ENCODE assay signal across 14 mouse cellular contexts in genomic region chr3:53112048-53112447, GRCm38 (mm10).
DNase-seq lines count a peak whose midpoint lies in the region; ATAC-seq and TF ChIP-seq lines count a peak whose summit lies in the region.
"Had no signal": no experiment of that assay in that cellular context is flagged by ENCODE, and none has a peak within 500 bp of the region (broad histone marks: within the 10 kb centered on the region; RNA-seq: fewer than 3 reads in every experiment).

No protein-coding gene starts in this region.

- ATAC-seq in forebrain, postnatal 0 days = no peak
- no peak for ATAC-seq in forebrain, embryonic 13.5 days
- no peak for ATAC-seq in liver, embryonic 14.5 days (ENCODE audit: insufficient read depth)

- H3K27me3 ChIP-seq in forebrain, postnatal 0 days (ENCODE audit: insufficient read depth, low read length) = no peaks in the 10 kb centered on the region
- no peaks in the 10 kb centered on the region for H3K27me3 ChIP-seq in forebrain, embryonic 13.5 days
- no peaks in the 10 kb centered on the region for H3K27me3 ChIP-seq in liver, embryonic 14.5 days (ENCODE audit: control insufficient read depth, insufficient read depth, low read length)
- H3K27me3 ChIP-seq: embryonic facial prominence, embryonic 13.5 days had no signal

- no peaks in the 10 kb centered on the region for H3K36me3 ChIP-seq in forebrain, postnatal 0 days (ENCODE audit: insufficient read depth)
- H3K36me3 ChIP-seq in forebrain, embryonic 13.5 days (ENCODE audit: poor library complexity, severe bottlenecking) = no peaks in the 10 kb centered on the region
- H3K36me3 ChIP-seq in liver, embryonic 14.5 days (replicated peaks; ENCODE audit: control insufficient read depth, insufficient read depth, low read depth) = no peaks in the 10 kb centered on the region
- H3K36me3 ChIP-seq: embryonic facial prominence, embryonic 13.5 days had no signal

- no peak for TF ChIP-seq EP300 in liver, embryonic 14.5 days (IDR thresholded peaks at IDR 0.05; ENCODE audit: low read depth)

- no peak overlapping the region for H3K27ac ChIP-seq in forebrain, postnatal 0 days (ENCODE audit: low read depth, low read length)
- no peak overlapping the region for H3K27ac ChIP-seq in forebrain, embryonic 13.5 days
- H3K27ac ChIP-seq in liver, embryonic 14.5 days = no peak overlapping the region
- H3K27ac ChIP-seq: embryonic facial prominence, embryonic 13.5 days had no signal

- no peak for DNase-seq in forebrain, postnatal 0 days
- no peak for DNase-seq in liver, embryonic 14.5 days (ENCODE audit: low read depth in 3 of 3, low spot score in 3 of 3)
- DNase-seq in liver (no peak), NIH3T3 (ENCODE audit: low read depth) (peak; percentile 24)
- peak; percentile 2 to 3 for DNase-seq in B cell, adult 2 months
- DNase-seq in ovary, postnatal 36 days (ENCODE audit: low spot score) = no peak
- DNase-seq in right cerebral cortex, postnatal 10 days (ENCODE audit: low spot score in 2 of 2) = no peak
- DNase-seq: adrenal gland, adult 8-10 months; cerebellum, postnatal 25 days; layer of hippocampus, adult 9-11 months; left cerebral cortex, postnatal 4 days; lung, adult 18-20 months had no signal

- no peak overlapping the region for H3K4me2 ChIP-seq in forebrain, postnatal 0 days (ENCODE audit: low read depth)
- H3K4me2 ChIP-seq in forebrain, embryonic 13.5 days = no peak overlapping the region
- H3K4me2 ChIP-seq in liver, embryonic 14.5 days (ENCODE audit: low read depth) = no peak overlapping the region
- H3K4me2 ChIP-seq: embryonic facial prominence, embryonic 13.5 days had no signal

- no peak overlapping the region for H3K9ac ChIP-seq in forebrain, postnatal 0 days
- H3K9ac ChIP-seq in forebrain, embryonic 13.5 days = no peak overlapping the region
- no peak overlapping the region for H3K9ac ChIP-seq in liver, embryonic 14.5 days (replicated peaks)
- H3K9ac ChIP-seq: embryonic facial prominence, embryonic 13.5 days had no signal

- no peaks in the 10 kb centered on the region for H3K9me3 ChIP-seq in forebrain, postnatal 0 days (ENCODE audit: low read length)
- no peaks in the 10 kb centered on the region; the same call in 1 of the 2 replicates for H3K9me3 ChIP-seq in forebrain, embryonic 13.5 days (replicated peaks)
- H3K9me3 ChIP-seq in liver, embryonic 14.5 days (ENCODE audit: control insufficient read depth, low read length) = no peaks in the 10 kb centered on the region

- H3K4me3 ChIP-seq in forebrain, postnatal 0 days (ENCODE audit: low read depth, low read length) = no peak overlapping the region
- H3K4me3 ChIP-seq in forebrain, embryonic 13.5 days = no peak overlapping the region
- no peak overlapping the region for H3K4me3 ChIP-seq in liver, embryonic 14.5 days (ENCODE audit: insufficient read depth in 1 of 2, low read depth in 2 of 2, low read length in 2 of 2)
- H3K4me3 ChIP-seq: embryonic facial prominence, embryonic 13.5 days had no signal

- peak; percentile 44; the same call in 1 of the 2 replicates for TF ChIP-seq CTCF in forebrain, postnatal 0 days (IDR thresholded peaks at IDR 0.05; ENCODE audit: low read depth)
- peak; percentile 40 for TF ChIP-seq CTCF in liver, embryonic 14.5 days (IDR thresholded peaks at IDR 0.05; ENCODE audit: low read depth)

- no peaks in the 10 kb centered on the region for H3K4me1 ChIP-seq in forebrain, postnatal 0 days (ENCODE audit: insufficient read depth)
- peaks cover 8% of the 10 kb centered on the region; the same call in 1 of the 2 replicates for H3K4me1 ChIP-seq in forebrain, embryonic 13.5 days
- H3K4me1 ChIP-seq in liver, embryonic 14.5 days (replicated peaks; ENCODE audit: control insufficient read depth in 2 of 2, insufficient read depth in 2 of 2, low read length in 1 of 2) = no peaks in the 10 kb centered on the region

- WGBS in forebrain, postnatal 0 days = 94% methylated on average over 7 of the region's 7 CpGs
- 89% methylated on average over 7 of the region's 7 CpGs for WGBS in forebrain, embryonic 13.5 days
- WGBS in liver, embryonic 14.5 days (ENCODE audit: insufficient replicate concordance) = 71% methylated on average over 7 of the region's 7 CpGs

Comparison
In these comparisons a context has a peak if more than half of its experiments do, and no peak if none do; other contexts are left out.
1. DNase-seq: peak in B cell, adult 2 months (2 of 2) and NIH3T3 (single experiment); none in forebrain, postnatal 0 days (single experiment), liver, embryonic 14.5 days (0 of 3), liver (single experiment), ovary, postnatal 36 days (single experiment) and right cerebral cortex, postnatal 10 days (0 of 2).